Mouse (Mus musculus) midbrain, embryonic 12.5 days (tissue): Measurements from ENCODE around the gene Wrap73. TPM values are rescaled to one million over a fixed set of nuclear protein-coding genes. Genes with fewer than 3 reads are reported as not detected.

Source experiments
- polyA plus RNA-seq: library from polyadenylated mRNA; unstranded; fragments of >200 nt; fragmentation: Nextera tagmentation; extraction: Ambion mirVana; gene quantifications from 2 replicates; pipeline ENCODE4 v1.2.1, GENCODE M21; 2016

Wrap73 gene
- polyA plus RNA-seq, 1 experiment from 2014 or later: 52.5 TPM

Other genes with a start within 250 kb of the Wrap73 start
- gene A430005L14Rik, start 185.1 kb upstream of the Wrap73 start, polyA plus RNA-seq: 96.1 and 104 TPM in 2 replicates
- 10.3 and 10.7 TPM in 2 replicates for gene Dffb, start 167.2 kb upstream of the Wrap73 start, polyA plus RNA-seq
- gene Cep104, start 167.2 kb upstream of the Wrap73 start, polyA plus RNA-seq: 22.6 and 23.3 TPM in 2 replicates
- 31.4 and 34.8 TPM in 2 replicates for gene Lrrc47, start 130.6 kb upstream of the Wrap73 start, polyA plus RNA-seq
- 5.6 and 6.3 TPM in 2 replicates for gene Smim1, start 116.1 kb upstream of the Wrap73 start, polyA plus RNA-seq
- not detected in 2 replicates for gene Ccdc27, start 99.7 kb upstream of the Wrap73 start, polyA plus RNA-seq
- 0.47 and 0.84 TPM in 2 replicates for gene Trp73, start 2.2 kb upstream of the Wrap73 start, polyA plus RNA-seq
- 149 and 164 TPM in 2 replicates for gene Tprgl, start 18.3 kb downstream of the Wrap73 start, polyA plus RNA-seq
- 21.3 and 29.5 TPM in 2 replicates for gene Megf6, start 28.4 kb downstream of the Wrap73 start, polyA plus RNA-seq
- 0.34 and 0.50 TPM in 2 replicates for gene Arhgef16, start 159.3 kb downstream of the Wrap73 start, polyA plus RNA-seq
- gene B230104I21Rik, start 193.8 kb downstream of the Wrap73 start, polyA plus RNA-seq: not detected in 2 replicates